Mouse (Mus musculus) monocyte, adult 59 days (primary cell): ENCODE results near the gene Rhbg. TPM values are rescaled to one million over a fixed set of nuclear protein-coding genes. Genes with fewer than 3 reads are reported as not detected.

Experiments
- total RNA-seq, 2 experiments: library from RNA; stranded (reverse); gene quantifications; one replicate each; pipeline ENCODE4 v1.2.4; 2023

Gene Rhbg
- not detected for total RNA-seq

DNA sequence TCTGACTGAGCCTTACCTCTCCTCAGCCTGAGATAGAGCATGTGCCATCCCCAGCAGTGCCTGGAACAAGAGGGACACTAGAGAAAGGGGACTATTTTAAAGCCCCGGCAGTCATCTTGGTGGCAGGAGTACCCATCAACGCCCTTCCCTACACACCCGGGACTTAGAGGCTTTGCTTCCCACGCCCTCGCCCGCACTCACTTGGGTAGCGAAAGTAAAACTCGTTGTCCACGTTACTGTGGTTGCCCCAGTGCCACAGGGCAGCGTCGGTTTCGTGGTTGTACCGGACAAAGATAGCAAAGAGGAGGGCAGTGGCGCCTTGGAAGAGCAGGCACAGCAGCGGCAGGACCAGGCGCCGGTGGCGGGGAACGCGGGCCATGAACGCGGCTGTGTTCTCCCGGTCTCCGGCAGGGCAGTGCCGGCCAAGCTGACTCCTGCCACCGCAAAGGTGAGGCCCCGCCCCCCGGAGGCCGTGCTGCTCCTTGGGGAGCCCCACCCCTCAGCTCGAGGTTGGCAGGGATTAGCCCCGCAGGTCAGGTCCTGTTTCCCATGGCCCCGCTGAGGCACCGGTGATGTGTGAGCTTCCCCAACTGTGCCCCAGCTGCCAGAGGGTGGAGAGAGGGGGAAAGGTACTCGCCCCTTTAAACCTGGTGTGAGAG lies at the start of gene Rhbg:
Rhbg (minus strand) TSS at position 442 of the 659 bp plus-strand sequence.

DNA sequence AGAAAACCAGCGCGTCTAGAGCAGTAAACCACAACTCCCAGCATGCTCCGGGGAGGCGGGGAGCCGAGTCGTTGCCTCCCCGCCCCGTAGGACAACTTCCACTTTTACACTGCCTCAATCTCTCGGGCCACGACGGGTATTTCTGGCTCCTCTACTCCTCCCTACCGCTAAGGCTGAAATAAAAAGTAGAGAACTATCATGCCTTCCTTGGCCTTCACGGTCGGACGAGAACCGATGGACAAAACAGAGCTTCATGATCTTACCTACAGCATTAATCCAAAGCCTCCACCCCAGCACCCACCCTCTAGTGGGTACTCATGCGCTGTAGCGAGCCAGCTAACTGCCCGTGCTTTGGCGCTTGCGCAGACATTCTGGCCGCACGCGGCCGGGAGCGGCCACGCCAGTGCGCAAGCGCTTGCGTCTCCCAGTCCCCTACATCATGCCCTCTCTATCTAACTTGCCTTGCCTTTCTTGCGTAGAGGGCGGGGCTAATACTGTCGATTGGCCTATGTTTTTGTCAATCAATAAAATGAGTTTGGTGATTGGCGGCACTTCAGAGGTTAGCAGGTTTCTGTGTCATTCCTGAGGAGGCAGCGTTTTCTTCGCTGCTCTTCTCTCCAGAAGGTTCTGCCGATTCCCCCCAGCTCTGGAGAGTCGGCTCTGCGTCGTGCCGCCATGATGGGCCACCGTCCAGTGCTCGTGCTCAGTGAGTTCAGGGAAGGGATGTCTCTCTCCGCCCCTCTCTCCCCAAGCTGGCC lies 42.2 kb upstream of the Rhbg start, which contains the start of the genes Tsacc and Cct3:
Tsacc (minus strand) TSS at position 439 of the 758 bp plus-strand sequence.
Cct3 (plus strand) TSS at position 556 of the 758 bp plus-strand sequence.

GRCm38 (mm10) chr3:88287110-88287509 lies 32.6 kb upstream of the Rhbg start, which contains the start of gene Gm38392:
Gene Gm38392 (minus strand): TSS chr3:88287210.

Other genes starting within 250 kb of the Rhbg start
- not detected for gene Hapln2, start 227.1 kb downstream of the Rhbg start, total RNA-seq
- gene Gpatch4, start 211.6 kb downstream of the Rhbg start, total RNA-seq, result 1 to 10 TPM; 4.7 to 4.8 TPM
- 10 to 100 TPM; 30.1 to 38.1 TPM for gene Naxe, start 196.2 kb downstream of the Rhbg start, total RNA-seq
- gene Ttc24, start 176.4 kb downstream of the Rhbg start, total RNA-seq, result not detected
- under 1 TPM; 0.68 to 0.91 TPM for gene Iqgap3, start 172.7 kb downstream of the Rhbg start, total RNA-seq
- 100 to 1,000 TPM; 186 to 217 TPM for gene Mef2d, start 112.3 kb downstream of the Rhbg start, total RNA-seq
- not detected for gene Gm38392, start 32.5 kb upstream of the Rhbg start, total RNA-seq
- 1 to 10 TPM; 2.0 to 4.0 TPM for gene Tsacc, start 42.3 kb upstream of the Rhbg start, total RNA-seq
- gene Cct3, start 42.4 kb upstream of the Rhbg start, total RNA-seq, result 10 to 100 TPM; 84.3 to 89.1 TPM
- 100 to 1,000 TPM; 149 to 189 TPM for gene Glmp, start 70.3 kb upstream of the Rhbg start, total RNA-seq
- gene Tmem79, start 81.4 kb upstream of the Rhbg start, total RNA-seq, result 1 to 10 TPM; 1.6 to 1.8 TPM
- 10 to 100 TPM; 50.9 to 65.4 TPM for gene Smg5, start 81.6 kb upstream of the Rhbg start, total RNA-seq
- gene Paqr6, start 109.9 kb upstream of the Rhbg start, total RNA-seq, result 1 to 10 TPM in 1 of 2 experiments, under 1 TPM in 1; 0.52 to 1.2 TPM
- gene Bglap3, start 118.0 kb upstream of the Rhbg start, total RNA-seq, result not detected
- not detected for gene Bglap2, start 124.0 kb upstream of the Rhbg start, total RNA-seq
- not detected for gene Bglap, start 129.8 kb upstream of the Rhbg start, total RNA-seq
- 10 to 100 TPM; 16.0 to 24.7 TPM for gene Pmf1, start 155.6 kb upstream of the Rhbg start, total RNA-seq
- 10 to 100 TPM; 19.8 to 20.4 TPM for gene Slc25a44, start 170.4 kb upstream of the Rhbg start, total RNA-seq
- 100 to 1,000 TPM; 178 to 194 TPM for gene Sema4a, start 206.5 kb upstream of the Rhbg start, total RNA-seq